Mouse (Mus musculus): ENCODE data around the gene Atp6ap1l. TPM values are rescaled to one million over a fixed set of nuclear protein-coding genes. Genes with fewer than 3 reads are reported as not detected.
"Not testable (repeated sequence)": the region's sequence is repeated elsewhere in the genome, so short reads cannot be mapped to it uniquely, and the experiment has no call there.

Gene Atp6ap1l
- polyA plus RNA-seq, 1 experiment from 2014 or later: 0.20 TPM

GRCm38 (mm10) chr13:90925191-90925590 is 20.0 kb upstream of the Atp6ap1l start:
- no peak overlapping the region for H3K27ac ChIP-seq (ENCODE audit: low read depth, low read length)
- DNase-seq (ENCODE audit: low spot score) (no peak), ATAC-seq (ENCODE audit: low FRiP score) (no peak)
- no peak overlapping the region for H3K4me3 ChIP-seq (ENCODE audit: low read depth, low read length)
- H3K4me1 ChIP-seq (replicated peaks; ENCODE audit: control insufficient read depth, insufficient read depth, low read length): no peaks in the 10 kb centered on the region
- no peak overlapping the region for H3K4me2 ChIP-seq (replicated peaks; ENCODE audit: low read depth, low read length)
- peaks cover 7% of the 10 kb centered on the region; the same call in 1 of the 2 replicates for H3K36me3 ChIP-seq (ENCODE audit: control insufficient read depth, insufficient read depth, low read length)
- no peaks in the 10 kb centered on the region for H3K27me3 ChIP-seq (ENCODE audit: control insufficient read depth, insufficient read depth, low read length)
- no peak overlapping the region for H3K9ac ChIP-seq (ENCODE audit: low read depth, low read length)
- WGBS: 92% methylated on average over 5 of the region's 5 CpGs
- H3K9me3 ChIP-seq (ENCODE audit: control insufficient read depth, low read length): no peaks in the 10 kb centered on the region

DNA sequence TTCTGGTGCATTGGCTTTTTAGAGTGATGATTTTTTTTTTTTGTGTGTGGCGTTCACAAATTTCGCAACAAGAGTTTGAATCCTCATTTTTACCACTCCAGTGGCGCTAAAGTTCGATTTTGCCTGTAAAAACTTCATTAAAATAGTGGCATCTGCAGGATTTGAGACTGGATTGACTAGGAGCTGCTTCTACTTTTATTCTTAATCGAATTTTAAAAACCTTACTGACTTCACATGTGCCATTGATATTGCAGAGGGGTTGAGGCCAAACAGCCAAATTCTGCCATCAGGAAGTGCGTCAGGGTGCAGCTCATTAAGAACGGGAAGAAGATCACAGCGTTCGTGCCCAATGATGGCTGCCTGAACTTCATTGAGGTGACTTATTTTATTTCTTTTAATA is 18.9 kb upstream of the Atp6ap1l start:
- Histone ChIP-seq H3K27me3 (ENCODE audit: control insufficient read depth, insufficient read depth, low read length) (no peaks in the 10 kb centered on the region), H3K4me3 (ENCODE audit: low read depth, low read length) (peak overlapping the region; percentile 90), H3K9ac (ENCODE audit: low read depth, low read length) (peak overlapping the region; percentile 95; the same call in 1 of the 2 replicates), H3K4me2 (replicated peaks; ENCODE audit: low read depth, low read length) (peak overlapping the region; percentile 54), H3K27ac (ENCODE audit: low read depth, low read length) (no peak overlapping the region), H3K36me3 (ENCODE audit: control insufficient read depth, insufficient read depth, low read length) (peaks cover 7% of the 10 kb centered on the region; the same call in 1 of the 2 replicates), H3K4me1 (replicated peaks; ENCODE audit: control insufficient read depth, insufficient read depth, low read length) (no peaks in the 10 kb centered on the region), H3K9me3 (ENCODE audit: control insufficient read depth, low read length) (no peaks in the 10 kb centered on the region)
- DNase-seq (ENCODE audit: low spot score) (no peak), ATAC-seq (ENCODE audit: low FRiP score) (no peak)
- WGBS: 52% methylated on average over 9 of the region's 9 CpGs

- H3K9me3 ChIP-seq (ENCODE audit: control insufficient read depth, low read length); H3K27me3 ChIP-seq (ENCODE audit: control insufficient read depth, insufficient read depth, low read length); ATAC-seq (ENCODE audit: low FRiP score); H3K36me3 ChIP-seq (ENCODE audit: control insufficient read depth, insufficient read depth, low read length); H3K4me1 ChIP-seq (replicated peaks; ENCODE audit: control insufficient read depth, insufficient read depth, low read length); DNase-seq (ENCODE audit: low spot score): not testable (repeated sequence)
- WGBS: 1% methylated on average over 13 of the region's 13 CpGs
- Histone ChIP-seq H3K4me2 (replicated peaks; ENCODE audit: low read depth, low read length) (peak overlapping the region; percentile 54), H3K27ac (ENCODE audit: low read depth, low read length) (0 out of 2 replicates have a peak overlapping the region, but pooled peaks have one; percentile 58), H3K9ac (ENCODE audit: low read depth, low read length) (peak overlapping the region; percentile 95), H3K4me3 (ENCODE audit: low read depth, low read length) (peak overlapping the region; percentile 90)
These were observed 18.5 kb upstream of the Atp6ap1l start for GRCm38 (mm10) chr13:90923617-90924016.

DNA sequence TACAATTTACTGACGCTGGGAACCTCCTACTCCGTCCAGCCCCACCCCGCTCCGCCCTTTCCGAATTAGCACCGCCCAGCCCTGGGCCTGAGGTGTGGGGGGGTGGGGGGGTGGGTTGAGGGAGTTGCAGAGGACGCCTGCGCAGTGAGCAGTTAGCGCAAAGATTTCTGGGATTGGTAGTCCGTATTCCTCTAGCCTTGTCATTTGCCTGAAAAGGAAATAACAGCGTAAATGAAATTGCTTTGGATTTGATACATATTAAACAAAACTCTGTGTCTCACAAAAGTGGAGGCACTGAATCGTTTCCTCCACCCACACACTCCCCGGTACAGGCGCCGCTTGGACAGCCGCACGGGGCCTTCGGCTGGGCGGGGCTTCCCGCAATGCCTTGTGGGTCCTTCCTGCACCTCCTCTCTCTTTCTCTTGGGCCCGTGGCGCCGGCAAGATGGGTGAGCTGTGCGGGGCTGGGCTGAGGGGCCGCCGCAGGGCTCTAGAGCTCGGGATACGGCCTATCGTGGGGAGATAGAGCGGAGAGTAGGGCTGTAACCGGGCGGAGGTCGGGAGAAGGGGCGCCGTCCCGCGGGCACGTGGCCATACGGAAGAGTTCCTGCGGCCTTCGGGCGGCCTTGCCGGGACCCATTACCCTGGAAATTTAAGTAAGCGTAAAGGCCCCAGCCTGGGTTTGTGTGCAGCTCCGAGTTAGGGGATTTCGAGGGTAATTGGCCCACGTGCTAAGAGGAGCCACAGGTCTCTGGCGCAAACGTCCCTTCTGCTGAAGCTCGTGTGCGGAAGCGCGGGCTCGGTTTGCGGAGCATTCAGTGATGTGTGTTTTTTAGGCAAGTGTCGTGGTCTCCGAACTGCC is 17.8 kb upstream of the Atp6ap1l start, which contains the start of gene Rps23:
Rps23 (plus strand) TSS at position 208 of the 862 bp plus-strand sequence.
- Histone ChIP-seq H3K4me3 (ENCODE audit: low read depth, low read length) (peak within 1 kb of the TSS; percentile 90), H3K4me1 (replicated peaks; ENCODE audit: control insufficient read depth, insufficient read depth, low read length) (no peaks in the 10 kb centered on the region), H3K27me3 (ENCODE audit: control insufficient read depth, insufficient read depth, low read length) (no peaks in the 10 kb centered on the region), H3K36me3 (ENCODE audit: control insufficient read depth, insufficient read depth, low read length) (peaks cover 7% of the 10 kb centered on the region; the same call in 1 of the 2 replicates), H3K9ac (ENCODE audit: low read depth, low read length) (peak within 1 kb of the TSS; percentile 95), H3K4me2 (replicated peaks; ENCODE audit: low read depth, low read length) (peak within 1 kb of the TSS; percentile 54), H3K27ac (ENCODE audit: low read depth, low read length) (peak within 1 kb of the TSS; percentile 58), H3K9me3 (ENCODE audit: control insufficient read depth, low read length) (no peaks in the 10 kb centered on the region)
- ATAC-seq (ENCODE audit: low FRiP score) (peak; percentile 99), DNase-seq (ENCODE audit: low spot score) (peak; percentile 93)
- under 1% methylated on average over 57 of the region's 57 CpGs for WGBS

DNA sequence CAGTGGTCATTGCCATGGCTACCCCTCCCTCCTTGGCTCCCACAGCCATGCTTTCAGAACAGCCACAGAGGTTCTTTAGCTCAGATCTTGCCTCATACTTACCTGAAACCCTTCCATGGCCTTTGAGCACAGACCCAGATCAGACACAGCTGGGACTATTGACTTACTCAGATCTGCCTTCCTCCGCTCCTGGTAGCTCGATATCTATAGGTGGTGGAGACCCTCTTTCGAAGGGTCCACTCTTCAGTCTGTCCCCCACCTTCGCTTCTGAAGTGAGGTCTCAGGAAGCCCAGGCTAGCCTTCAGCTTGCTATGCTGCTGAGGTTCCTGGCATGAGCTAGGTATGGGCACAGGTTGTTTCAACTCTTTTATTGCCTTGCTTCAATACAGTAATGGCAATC is 9.6 kb upstream of the Atp6ap1l start:
- Histone ChIP-seq H3K4me3 (ENCODE audit: low read depth, low read length) (no peak overlapping the region), H3K27ac (ENCODE audit: low read depth, low read length) (no peak overlapping the region), H3K4me2 (replicated peaks; ENCODE audit: low read depth, low read length) (no peak overlapping the region), H3K9ac (ENCODE audit: low read depth, low read length) (no peak overlapping the region), H3K36me3 (ENCODE audit: control insufficient read depth, insufficient read depth, low read length) (no peaks in the 10 kb centered on the region), H3K4me1 (replicated peaks; ENCODE audit: control insufficient read depth, insufficient read depth, low read length) (no peaks in the 10 kb centered on the region), H3K9me3 (ENCODE audit: control insufficient read depth, low read length) (no peaks in the 10 kb centered on the region), H3K27me3 (ENCODE audit: control insufficient read depth, insufficient read depth, low read length) (no peaks in the 10 kb centered on the region)
- no peak for ATAC-seq (ENCODE audit: low FRiP score)
- no peak for DNase-seq (ENCODE audit: low spot score)
- 95% methylated on average over 4 of the region's 4 CpGs for WGBS

DNA sequence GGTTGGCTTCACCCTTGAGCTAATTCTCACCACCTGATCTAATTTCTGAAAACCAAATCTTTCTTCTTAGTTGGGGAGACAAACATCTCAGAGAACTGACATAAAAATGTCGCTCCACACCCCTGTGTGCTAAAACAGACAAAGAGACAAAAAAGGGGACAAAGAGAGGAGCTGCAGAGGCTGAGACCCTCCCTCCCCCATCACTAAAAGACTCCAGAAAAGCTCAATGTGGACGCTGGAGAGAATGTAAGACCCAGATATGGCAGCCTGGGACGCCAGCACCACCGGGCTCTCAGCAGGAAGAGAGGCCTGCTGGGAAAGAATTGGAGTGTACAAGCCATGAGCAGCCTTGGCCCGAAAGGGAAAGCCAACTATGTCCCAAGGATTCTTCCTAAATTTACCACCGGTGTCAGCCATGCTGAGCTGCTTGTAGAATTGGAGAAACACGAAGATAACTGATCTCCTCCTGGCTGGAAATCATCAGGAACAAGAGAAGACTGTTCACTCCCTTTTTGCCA is 8.6 kb upstream of the Atp6ap1l start:
- 64% methylated on average over 7 of the region's 7 CpGs for WGBS
- H3K4me2 ChIP-seq (replicated peaks; ENCODE audit: low read depth, low read length): no peak overlapping the region
- DNase-seq (ENCODE audit: low spot score) (no peak), ATAC-seq (ENCODE audit: low FRiP score) (no peak)
- no peak overlapping the region for H3K9ac ChIP-seq (ENCODE audit: low read depth, low read length)
- no peak overlapping the region for H3K4me3 ChIP-seq (ENCODE audit: low read depth, low read length)
- H3K27ac ChIP-seq (ENCODE audit: low read depth, low read length): no peak overlapping the region
- no peaks in the 10 kb centered on the region for H3K4me1 ChIP-seq (replicated peaks; ENCODE audit: control insufficient read depth, insufficient read depth, low read length)
- no peaks in the 10 kb centered on the region for H3K9me3 ChIP-seq (ENCODE audit: control insufficient read depth, low read length)
- no peaks in the 10 kb centered on the region for H3K27me3 ChIP-seq (ENCODE audit: control insufficient read depth, insufficient read depth, low read length)
- no peaks in the 10 kb centered on the region for H3K36me3 ChIP-seq (ENCODE audit: control insufficient read depth, insufficient read depth, low read length)

DNA sequence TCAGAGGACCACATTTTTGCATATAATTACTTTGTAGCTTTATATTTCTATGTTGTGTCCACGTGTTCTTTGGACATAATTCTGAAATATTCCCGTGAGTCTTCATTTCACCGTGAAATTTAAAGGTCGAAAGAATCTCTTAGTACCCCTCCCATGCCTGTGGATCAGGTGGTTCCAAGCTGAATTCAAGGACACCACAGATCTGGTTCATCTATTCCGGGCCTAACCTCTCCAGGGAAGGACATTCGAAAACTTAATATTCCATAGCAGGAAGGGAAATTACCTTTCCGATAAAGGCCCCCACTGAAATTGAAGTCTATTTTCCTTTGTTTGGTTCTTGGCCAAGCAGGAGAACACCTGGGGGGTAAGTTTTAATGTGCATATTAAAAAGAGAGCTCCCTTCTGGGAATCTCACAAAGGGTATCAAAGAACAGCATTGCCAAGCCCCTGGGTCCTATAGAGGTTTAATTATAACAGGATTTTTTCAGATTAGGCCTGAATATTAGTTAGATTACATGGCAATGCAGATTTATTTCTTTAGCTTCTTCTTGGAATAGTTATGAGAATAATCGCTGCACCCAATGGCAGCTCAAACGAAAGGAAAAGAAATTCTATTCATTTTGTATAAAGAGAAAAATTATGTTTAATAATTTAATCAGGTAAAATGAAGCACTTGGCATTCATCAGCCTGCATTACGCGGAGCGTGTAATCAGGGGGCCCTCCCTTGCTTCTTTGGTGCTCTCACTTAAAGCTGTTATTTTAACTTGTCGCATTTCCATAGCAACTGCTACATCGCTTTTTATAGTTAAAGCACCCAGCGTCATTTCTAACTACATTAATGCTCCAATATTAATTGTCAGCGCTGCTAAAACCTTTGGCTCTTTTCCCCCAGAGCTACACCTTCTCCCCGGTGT is 7.9 kb upstream of the Atp6ap1l start:
- Histone ChIP-seq H3K4me3 (ENCODE audit: low read depth, low read length) (no peak overlapping the region), H3K27me3 (ENCODE audit: control insufficient read depth, insufficient read depth, low read length) (no peaks in the 10 kb centered on the region), H3K27ac (ENCODE audit: low read depth, low read length) (no peak overlapping the region), H3K9me3 (ENCODE audit: control insufficient read depth, low read length) (no peaks in the 10 kb centered on the region), H3K4me1 (replicated peaks; ENCODE audit: control insufficient read depth, insufficient read depth, low read length) (no peaks in the 10 kb centered on the region), H3K36me3 (ENCODE audit: control insufficient read depth, insufficient read depth, low read length) (no peaks in the 10 kb centered on the region), H3K9ac (ENCODE audit: low read depth, low read length) (no peak overlapping the region), H3K4me2 (replicated peaks; ENCODE audit: low read depth, low read length) (no peak overlapping the region)
- ATAC-seq (ENCODE audit: low FRiP score) (no peak), DNase-seq (ENCODE audit: low spot score) (no peak)
- WGBS: 80% methylated on average over 17 of the region's 17 CpGs

GRCm38 (mm10) chr13:90907376-90907775 is 2.2 kb upstream of the Atp6ap1l start:
- no peaks in the 10 kb centered on the region for H3K4me1 ChIP-seq (replicated peaks; ENCODE audit: control insufficient read depth, insufficient read depth, low read length)
- no peaks in the 10 kb centered on the region for H3K27me3 ChIP-seq (ENCODE audit: control insufficient read depth, insufficient read depth, low read length)
- 93% methylated on average over 12 of the region's 12 CpGs for WGBS
- no peaks in the 10 kb centered on the region for H3K36me3 ChIP-seq (ENCODE audit: control insufficient read depth, insufficient read depth, low read length)
- H3K4me2 ChIP-seq (replicated peaks; ENCODE audit: low read depth, low read length): no peak overlapping the region
- H3K9me3 ChIP-seq (ENCODE audit: control insufficient read depth, low read length): no peaks in the 10 kb centered on the region
- H3K27ac ChIP-seq (ENCODE audit: low read depth, low read length): no peak overlapping the region
- no peak overlapping the region for H3K9ac ChIP-seq (ENCODE audit: low read depth, low read length)
- no peak for DNase-seq (ENCODE audit: low spot score)
- ATAC-seq (ENCODE audit: low FRiP score): no peak
- no peak overlapping the region for H3K4me3 ChIP-seq (ENCODE audit: low read depth, low read length)
